Mouse (Mus musculus) CH12.LX (cell line): Measurements from ENCODE around the gene Chpf. TPM values are rescaled to one million over a fixed set of nuclear protein-coding genes. Genes with fewer than 3 reads are reported as not detected.

Source experiments
- DNase-seq: peaks from one replicate; pipeline ENCODE4 v3.0.0-alpha.2; 2013; ENCODE audit errors: extremely low read depth
- H3K27ac ChIP-seq: 2 replicates; pipeline ENCODE4 v1.5.1; 2012; ENCODE audit warnings: low read depth, mild to moderate bottlenecking, control low read depth, moderate library complexity; ENCODE audit not compliant: insufficient read depth
- H3K27me3 ChIP-seq: replicated peaks from 2 replicates; pipeline ENCODE3; 2012; ENCODE audit warnings: inconsistent platforms
- H3K36me3 ChIP-seq, 2 experiments: replicated peaks in 1 of 2; 2 replicates each; pipeline versions ENCODE3 to v1.6.1; 2012; ENCODE audit warnings: inconsistent platforms in 1 of 2, low read length in 1 of 2, mild to moderate bottlenecking in 1 of 2, mixed read lengths in 1 of 2, moderate library complexity in 1 of 2; ENCODE audit not compliant: control insufficient read depth in 1 of 2, insufficient read depth in 1 of 2
- H3K4me1 ChIP-seq, 2 experiments: 2 replicates each; pipeline ENCODE4 v1.6.1; 2012; ENCODE audit warnings: inconsistent platforms in 1 of 2, moderate library complexity in 1 of 2; ENCODE audit not compliant: insufficient read depth in 2 of 2, control insufficient read depth in 1 of 2
- H3K4me2 ChIP-seq: 2 replicates; pipeline ENCODE4 v1.6.1; 2012; ENCODE audit warnings: low read depth, mild to moderate bottlenecking, control low read depth; ENCODE audit not compliant: poor library complexity, insufficient read depth, severe bottlenecking
- H3K4me3 ChIP-seq, 3 experiments: fragments of 150-350 bp in 1 of 3; sonication (generic) in 1 of 3; replicated peaks in 1 of 3; 2 replicates each; pipeline versions ENCODE3 to v1.5.1; 2011 to 2012; ENCODE audit warnings: low read depth in 2 of 3, low read length in 2 of 3, mild to moderate bottlenecking in 2 of 3, moderate library complexity in 2 of 3, control low read depth in 1 of 3, improper control_type of control experiment in 1 of 3, inconsistent platforms in 1 of 3, mixed read lengths in 1 of 3; ENCODE audit not compliant: poor library complexity in 1 of 3
- H3K79me2 ChIP-seq: replicated peaks from 2 replicates; pipeline ENCODE4 v1.6.1; 2012; ENCODE audit warnings: mild to moderate bottlenecking, moderate library complexity; ENCODE audit not compliant: control insufficient read depth, poor library complexity, insufficient read depth, severe bottlenecking; ENCODE audit errors: extremely low read depth
- H3K9ac ChIP-seq: 2 replicates; pipeline ENCODE4 v1.6.1; 2012; ENCODE audit warnings: low read depth, mild to moderate bottlenecking, control low read depth, moderate library complexity; ENCODE audit not compliant: insufficient read depth
- H3K9me3 ChIP-seq: replicated peaks from 2 replicates; pipeline ENCODE3; 2012; ENCODE audit warnings: low read length, inconsistent platforms, mixed read lengths
- BHLHE40 ChIP-seq: IDR thresholded peaks from 2 replicates; pipeline ENCODE4 v1.6.1; 2011; ENCODE audit warnings: mild to moderate bottlenecking, low read depth, low read length, improper control_type of control experiment
- CTCF ChIP-seq, 2 experiments: IDR thresholded peaks in 1 of 2; conservative IDR thresholded peaks in 1 of 2; 2 replicates each; pipeline ENCODE4 v1.5.1; 2011 to 2012; ENCODE audit warnings: low read depth in 2 of 2, low read length in 2 of 2, improper control_type of control experiment in 1 of 2, inconsistent platforms in 1 of 2, mild to moderate bottlenecking in 1 of 2, moderate library complexity in 1 of 2
- E2F4 ChIP-seq: IDR thresholded peaks from 2 replicates; pipeline ENCODE4 v1.6.1; 2011; ENCODE audit warnings: low read depth, low read length, improper control_type of control experiment; ENCODE audit not compliant: insufficient replicate concordance
- EP300 ChIP-seq: IDR thresholded peaks from 2 replicates; pipeline ENCODE4 v1.6.1; 2011; ENCODE audit warnings: low read length, improper control_type of control experiment
- ETS1 ChIP-seq: conservative IDR thresholded peaks from 2 replicates; pipeline ENCODE4 v1.6.1; 2012; ENCODE audit warnings: low read depth, mild to moderate bottlenecking, inconsistent platforms, low read length, improper control_type of control experiment, moderate library complexity
- HCFC1 ChIP-seq: IDR thresholded peaks from 2 replicates; pipeline ENCODE4 v1.6.1; 2012; ENCODE audit warnings: low read depth, mild to moderate bottlenecking, inconsistent platforms, low read length, improper control_type of control experiment
- IRF4 ChIP-seq: IDR thresholded peaks from 2 replicates; pipeline ENCODE4 v1.6.1; 2014; ENCODE audit warnings: low read depth, mild to moderate bottlenecking, inconsistent platforms, low read length, improper control_type of control experiment
- JUND ChIP-seq: conservative IDR thresholded peaks from 2 replicates; pipeline ENCODE4 v1.6.1; 2011; ENCODE audit warnings: low read depth, low read length, improper control_type of control experiment
- KAT2A ChIP-seq: IDR thresholded peaks from 2 replicates; pipeline ENCODE4 v1.6.1; 2012; ENCODE audit warnings: low read length, improper control_type of control experiment, inconsistent platforms; ENCODE audit not compliant: insufficient replicate concordance
- MAFK ChIP-seq: IDR thresholded peaks from 2 replicates; pipeline ENCODE4 v1.6.1; 2011; ENCODE audit warnings: low read length, improper control_type of control experiment; ENCODE audit not compliant: insufficient replicate concordance
- MAX ChIP-seq: IDR thresholded peaks from 2 replicates; pipeline ENCODE4 v1.6.1; 2011; ENCODE audit warnings: low read length, improper control_type of control experiment
- MAZ ChIP-seq: IDR thresholded peaks from 2 replicates; pipeline ENCODE4 v1.6.1; 2012; ENCODE audit warnings: low read depth, mild to moderate bottlenecking, inconsistent platforms, low read length, improper control_type of control experiment, moderate library complexity
- MEF2A ChIP-seq: IDR thresholded peaks from 2 replicates; pipeline ENCODE4 v1.6.1; 2014; ENCODE audit warnings: low read depth, mild to moderate bottlenecking, inconsistent platforms, low read length, improper control_type of control experiment, borderline replicate concordance
- MYC ChIP-seq: IDR thresholded peaks from 2 replicates; pipeline ENCODE4 v1.6.1; 2011; ENCODE audit warnings: low read depth, mild to moderate bottlenecking, improper control_type of control experiment, low read length
- PAX5 ChIP-seq: IDR thresholded peaks from 2 replicates; pipeline ENCODE4 v1.6.1; 2012; ENCODE audit warnings: low read length, inconsistent platforms, mixed read lengths
- POLR2AphosphoS2 ChIP-seq: IDR thresholded peaks from 2 replicates; pipeline ENCODE4 v1.6.1; 2011; ENCODE audit warnings: low read depth, low read length, improper control_type of control experiment
- RCOR1 ChIP-seq: conservative IDR thresholded peaks from 2 replicates; pipeline ENCODE4 v1.6.1; 2012; ENCODE audit warnings: low read depth, mild to moderate bottlenecking, inconsistent platforms, low read length, improper control_type of control experiment
- SIN3A ChIP-seq: IDR thresholded peaks from 2 replicates; pipeline ENCODE4 v1.6.1; 2012; ENCODE audit warnings: low read length, improper control_type of control experiment, inconsistent platforms
- SMC3 ChIP-seq: IDR thresholded peaks from 2 replicates; pipeline ENCODE4 v1.6.1; 2011; ENCODE audit warnings: low read depth, low read length, improper control_type of control experiment
- TBP ChIP-seq: conservative IDR thresholded peaks from 2 replicates; pipeline ENCODE4 v1.6.1; 2011; ENCODE audit warnings: low read depth, low read length, improper control_type of control experiment
- UBTF ChIP-seq: IDR thresholded peaks from 2 replicates; pipeline ENCODE4 v1.6.1; 2012; ENCODE audit warnings: low read depth, mild to moderate bottlenecking, inconsistent platforms, low read length, improper control_type of control experiment, moderate library complexity
- USF1 ChIP-seq: IDR thresholded peaks from 2 replicates; pipeline ENCODE4 v1.6.1; 2014; ENCODE audit warnings: low read depth, mild to moderate bottlenecking, inconsistent platforms, low read length, improper control_type of control experiment
- USF2 ChIP-seq: conservative IDR thresholded peaks from 2 replicates; pipeline ENCODE4 v1.6.1; 2011; ENCODE audit warnings: low read depth, low read length, improper control_type of control experiment
- ZC3H11A ChIP-seq: IDR thresholded peaks from 2 replicates; pipeline ENCODE4 v1.6.1; 2012; ENCODE audit warnings: low read depth, mild to moderate bottlenecking, inconsistent platforms, low read length, improper control_type of control experiment
- ZNF384 ChIP-seq: IDR thresholded peaks from 2 replicates; pipeline ENCODE4 v1.6.1; 2012; ENCODE audit warnings: low read depth, low read length, improper control_type of control experiment, inconsistent platforms
- dilution Hi-C: fragments of 300-500 bp; cut with MboI; formaldehyde crosslinking; loops from 2 replicates; pipeline ENCODE4 v1.14.3; 2020; ENCODE audit warnings: low sequenced_read_pairs; ENCODE audit not compliant: extremely low pct_unique_long_range_greater_than_20kb, extremely low pct_ligation_motif_present
- in situ Hi-C: fragments of 300-500 bp; cut with MboI; formaldehyde crosslinking; loops from 3 replicates; pipeline ENCODE4 v1.14.3; 2019; ENCODE audit warnings: low sequenced_read_pairs, low pct_ligation_motif_present, low pct_unique_long_range_greater_than_20kb, mixed read lengths
- polyA plus RNA-seq: library from polyadenylated mRNA; unstranded; fragments of >175 nt; gene quantifications from 2 replicates; pipeline ENCODE4 v1.2.1, GENCODE M21; 2012; ENCODE audit warnings: low read depth; ENCODE audit not compliant: insufficient read length
- total RNA-seq, 2 experiments: library from RNA; depleted of rRNA; stranded (reverse); fragments of 300-350 nt in 1 of 2; fragments of >200 nt in 1 of 2; gene quantifications; 2 replicates each; pipeline ENCODE4 v1.2.3; 2012 to 2014

Gene Chpf
- total and polyA plus RNA-seq, 3 experiments = 14.6 to 30.4 (median 20.6) TPM

DNA sequence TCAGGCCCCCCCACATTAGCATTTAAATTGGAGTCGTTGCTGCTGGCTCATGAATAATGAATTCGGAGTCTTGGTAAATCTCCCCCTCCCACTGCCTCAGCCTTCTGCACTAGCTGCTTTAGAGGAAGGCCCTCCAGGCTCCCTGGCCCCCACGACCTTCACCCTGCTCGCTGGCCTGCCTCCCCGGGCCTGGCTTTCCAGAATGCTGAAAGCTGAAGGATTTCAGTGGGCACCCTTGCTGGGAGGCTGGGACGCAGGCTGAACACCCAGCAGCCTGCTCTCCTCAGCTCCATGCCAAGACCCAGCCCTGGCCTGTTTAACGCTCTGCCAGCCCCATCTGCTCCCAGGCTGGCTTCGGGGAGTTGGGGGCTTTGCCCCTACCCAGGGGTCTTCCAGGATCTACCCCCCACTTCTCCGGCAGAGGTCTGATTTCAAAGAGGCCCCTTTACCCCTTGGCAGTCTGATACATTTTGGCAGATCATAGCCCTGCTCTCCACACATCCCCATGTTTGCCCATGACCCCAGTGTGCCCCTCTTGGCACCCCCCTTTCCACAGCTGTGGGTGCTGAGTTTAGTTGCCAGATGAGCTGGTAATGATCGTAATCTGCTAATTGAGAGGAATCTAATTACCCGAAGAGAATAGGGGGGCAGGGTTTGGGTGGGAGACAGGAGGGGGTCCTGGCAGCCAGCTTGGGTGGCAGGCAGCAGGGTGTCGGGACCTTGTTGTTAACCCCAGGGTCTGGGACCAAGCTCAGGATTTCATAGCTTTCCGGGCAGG lies 35.7 kb downstream of the Chpf start:
- Histone ChIP-seq H3K27me3 (peaks cover 23% of the 10 kb centered on the region), H3K9ac (no peak overlapping the region), H3K4me1 (peaks cover 12 to 22% of the 10 kb centered on the region in 2 experiments; a peak in 3 of 4 replicates), H3K27ac (no peak overlapping the region), H3K9me3 (no peaks in the 10 kb centered on the region), H3K4me2 (no peak overlapping the region), H3K79me2 (no peaks in the 10 kb centered on the region), H3K4me3 (no peak overlapping the region), H3K36me3 (peaks cover 34 to 56% of the 10 kb centered on the region in 2 experiments)
- TF ChIP-seq ZNF384 = no peak
- no peak for TF ChIP-seq MEF2A
- no peak for TF ChIP-seq JUND
- no peak for TF ChIP-seq EP300
- no peak for TF ChIP-seq MAZ
- TF ChIP-seq ETS1 = no peak
- no peak for TF ChIP-seq BHLHE40
- TF ChIP-seq POLR2AphosphoS2 = no peak
- no peak for TF ChIP-seq TBP
- no peak for TF ChIP-seq KAT2A
- TF ChIP-seq ZC3H11A = no peak
- no peak for TF ChIP-seq CTCF (conservative IDR thresholded peaks at IDR 0.05 in 1 of 2, IDR thresholded peaks at IDR 0.05 in 1 of 2; ENCODE audit: low read depth in 2 of 2, low read length in 2 of 2)
- TF ChIP-seq HCFC1 = no peak
- no peak for TF ChIP-seq USF1
- TF ChIP-seq MAX = no peak
- TF ChIP-seq USF2 = no peak
- dilution Hi-C loops (no loop called here), in situ Hi-C loops (no loop called here)
- no peak for DNase-seq

- dilution Hi-C loops = no loop called here
- TF ChIP-seq RCOR1 (no peak), E2F4 (no peak), IRF4 (no peak), UBTF (no peak), PAX5 (no peak), TBP (no peak), MAFK (no peak), ETS1 (no peak), SIN3A (no peak), KAT2A (no peak), MYC (no peak), MAZ (no peak), SMC3 (no peak)
- TF ChIP-seq, all 38 proteins: peak for 0
- Histone ChIP-seq H3K4me1 (peaks cover 12 to 18% of the 10 kb centered on the region in 2 experiments; a peak in 3 of 4 replicates), H3K27ac (no peak overlapping the region), H3K79me2 (no peaks in the 10 kb centered on the region), H3K9ac (no peak overlapping the region), H3K4me3 (no peak overlapping the region), H3K9me3 (no peaks in the 10 kb centered on the region), H3K27me3 (peaks cover 17% of the 10 kb centered on the region), H3K4me2 (no peak overlapping the region), H3K36me3 (peaks cover 34 to 61% of the 10 kb centered on the region in 2 experiments)
- DNase-seq = no peak
- in situ Hi-C loops = no loop called here
These were observed 36.3 kb downstream of the Chpf start for GRCm38 (mm10) chr1:75442811-75443210.
